Mouse (Mus musculus) small intestine, adult 2 months (tissue): ENCODE results near the gene Ube4a. TPM values are rescaled to one million over a fixed set of nuclear protein-coding genes. Genes with fewer than 3 reads are reported as not detected.
A peak's percentile ranks its signal among the peaks of the same experiment; 100 is the strongest.

ENCODE experiments used
- H3K27ac ChIP-seq: fragments of 200-500 bp; 2 replicates; pipeline ENCODE4 v1.5.1; 2012; ENCODE audit warnings: low read depth, low read length, control low read depth, inconsistent platforms; ENCODE audit not compliant: insufficient read depth
- H3K27me3 ChIP-seq: fragments of 200-500 bp; 2 replicates; pipeline ENCODE4 v1.6.1; 2012; ENCODE audit warnings: mild to moderate bottlenecking, moderate library complexity, low read length, inconsistent platforms; ENCODE audit not compliant: control insufficient read depth, insufficient read depth
- H3K36me3 ChIP-seq: fragments of 200-500 bp; 2 replicates; pipeline ENCODE4 v1.6.1; 2012; ENCODE audit warnings: mild to moderate bottlenecking, low read length, control low read depth, inconsistent platforms; ENCODE audit not compliant: control insufficient read depth, insufficient read depth
- H3K4me1 ChIP-seq: fragments of 200-500 bp; 2 replicates; pipeline ENCODE4 v1.6.1; 2012; ENCODE audit warnings: low read length, inconsistent platforms, mixed read lengths; ENCODE audit not compliant: control insufficient read depth, insufficient read depth, insufficient read length
- H3K4me3 ChIP-seq: fragments of 200-500 bp; 2 replicates; pipeline ENCODE4 v1.5.1; 2012; ENCODE audit warnings: low read depth, mild to moderate bottlenecking, control low read depth, inconsistent platforms, low read length, moderate library complexity
- CTCF ChIP-seq: fragments of 200-500 bp; IDR thresholded peaks from 2 replicates; pipeline ENCODE4 v1.5.1; 2012; ENCODE audit warnings: low read depth, mild to moderate bottlenecking, control low read depth, inconsistent platforms, low read length, moderate library complexity, mixed read lengths; ENCODE audit not compliant: insufficient replicate concordance, insufficient read length; ENCODE audit errors: extremely low read depth
- POLR2A ChIP-seq: fragments of 200-500 bp; IDR thresholded peaks from 2 replicates; pipeline ENCODE4 v1.6.1; 2012; ENCODE audit warnings: low read depth, mild to moderate bottlenecking, control low read depth, inconsistent platforms, low read length, moderate library complexity
- WGBS: fragments of 180-500 bp; shearing (Covaris S2); methylation state at CpG from one replicate; pipeline ENCODE4 v1.1.7; 2018; 5-methylcytosine and 5-hydroxymethylcytosine counted together
- polyA plus RNA-seq: library from polyadenylated mRNA; depleted of rRNA; stranded (reverse); fragments of >200 nt; gene quantifications from 2 replicates; pipeline ENCODE4 v1.2.3, GENCODE M21; 2012

The Ube4a gene
- polyA plus RNA-seq, 1 experiment, result 7.1 TPM

DNA sequence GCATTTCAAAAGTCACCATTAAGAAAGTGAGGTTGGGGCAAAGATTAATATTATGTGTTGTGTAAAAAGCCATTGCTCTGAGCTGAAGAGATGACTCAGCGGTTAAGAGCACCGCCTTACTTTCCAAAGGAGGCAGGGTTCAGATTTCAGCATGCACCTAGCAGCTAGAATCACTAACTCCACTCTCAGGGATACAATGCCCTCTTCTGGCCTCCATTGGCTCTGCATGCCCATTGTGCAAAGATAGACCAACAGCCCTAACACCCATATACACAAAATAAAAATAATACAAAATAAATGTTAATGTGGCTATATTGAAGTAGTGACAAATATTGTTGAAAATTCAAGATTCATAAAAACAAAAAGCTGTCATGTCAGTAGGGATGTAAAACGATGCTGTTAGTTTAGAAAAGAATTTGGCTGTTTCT, 1.4 kb upstream of the Ube4a start:
- H3K27me3 ChIP-seq, result no peaks in the 10 kb centered on the region
- WGBS, result 23% methylated on average over 3 of the region's 3 CpGs
- TF ChIP-seq CTCF (no peak), POLR2A (no peak)
- no peak overlapping the region for H3K4me3 ChIP-seq
- peaks cover 6% of the 10 kb centered on the region for H3K36me3 ChIP-seq
- no peaks in the 10 kb centered on the region; the same call in 1 of the 2 replicates for H3K4me1 ChIP-seq
- no peak overlapping the region for H3K27ac ChIP-seq

GRCm38 (mm10) chr9:44965833-44966466, 550 bp upstream of the Ube4a start:
- peak overlapping the region; percentile 63 for H3K27ac ChIP-seq
- peak overlapping the region; percentile 50 for H3K4me3 ChIP-seq
- TF ChIP-seq POLR2A, result no peak
- TF ChIP-seq CTCF, result no peak
- H3K36me3 ChIP-seq, result peaks cover 12% of the 10 kb centered on the region
- WGBS, result 12% methylated on average over 10 of the region's 10 CpGs
- H3K27me3 ChIP-seq, result no peaks in the 10 kb centered on the region
- H3K4me1 ChIP-seq, result no peaks in the 10 kb centered on the region; the same call in 1 of the 2 replicates

GRCm38 (mm10) chr9:44954432-44954831, 11.0 kb downstream of the Ube4a start:
- Histone ChIP-seq H3K27me3 (no peaks in the 10 kb centered on the region), H3K4me3 (no peak overlapping the region), H3K4me1 (peaks cover 2% of the 10 kb centered on the region; the same call in 1 of the 2 replicates), H3K27ac (no peak overlapping the region), H3K36me3 (peaks cover 69% of the 10 kb centered on the region)
- whole genome bisulfite sequencing, result 90% methylated on average over 3 of the region's 3 CpGs
- TF ChIP-seq CTCF (no peak), POLR2A (no peak)

- H3K36me3 ChIP-seq, result peaks cover 79% of the 10 kb centered on the region
- no peaks in the 10 kb centered on the region for H3K27me3 ChIP-seq
- no peak overlapping the region for H3K4me3 ChIP-seq
- TF ChIP-seq POLR2A (no peak), CTCF (no peak)
- H3K4me1 ChIP-seq, result no peaks in the 10 kb centered on the region
- 51% methylated on average over 5 of the region's 5 CpGs for WGBS
- H3K27ac ChIP-seq, result no peak overlapping the region
These were observed 17.6 kb downstream of the Ube4a start for GRCm38 (mm10) chr9:44947836-44948235.

DNA sequence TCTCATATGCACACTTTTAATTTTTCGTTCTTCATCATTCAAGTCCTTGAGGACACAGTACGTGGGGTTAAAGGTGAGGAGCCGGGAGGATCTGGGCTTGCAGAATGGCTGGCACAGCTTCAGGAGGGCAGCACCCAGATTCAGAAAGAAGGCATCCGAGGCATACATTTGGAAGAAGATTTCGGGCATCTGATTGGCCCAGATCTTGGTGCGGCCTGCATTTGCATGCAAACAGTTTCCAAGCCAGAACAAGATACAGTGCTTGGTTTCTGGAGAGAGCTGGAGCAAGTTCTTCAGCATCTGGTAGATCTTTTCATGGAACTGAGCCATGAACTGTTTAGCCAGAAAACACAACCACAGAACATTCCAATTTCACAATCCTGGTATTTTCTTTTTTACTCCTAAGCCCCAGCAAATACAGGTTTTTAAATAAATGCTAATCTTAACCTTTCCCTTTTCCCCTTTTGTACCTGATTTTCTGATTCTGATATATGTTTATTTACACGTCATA, 19.2 kb downstream of the Ube4a start:
- WGBS, result 85% methylated on average over 7 of the region's 7 CpGs
- H3K36me3 ChIP-seq, result peaks cover 79% of the 10 kb centered on the region
- no peak for TF ChIP-seq POLR2A
- no peak for TF ChIP-seq CTCF

GRCm38 (mm10) chr9:44942421-44942820, 23.0 kb downstream of the Ube4a start:
- no peaks in the 10 kb centered on the region for H3K4me1 ChIP-seq
- TF ChIP-seq CTCF (no peak), POLR2A (no peak)
- H3K4me3 ChIP-seq, result no peak overlapping the region
- no peaks in the 10 kb centered on the region for H3K27me3 ChIP-seq
- H3K36me3 ChIP-seq, result peaks cover 74% of the 10 kb centered on the region
- 95% methylated on average over 4 of the region's 4 CpGs for WGBS
- H3K27ac ChIP-seq, result no peak overlapping the region

More for the DNA sequence above, 19.2 kb downstream of the Ube4a start:
- Histone ChIP-seq H3K27ac (no peak overlapping the region), H3K27me3 (no peaks in the 10 kb centered on the region), H3K4me1 (no peaks in the 10 kb centered on the region), H3K4me3 (no peak overlapping the region)

- peaks cover 76% of the 10 kb centered on the region for H3K36me3 ChIP-seq
- WGBS, result 92% methylated on average over 4 of the region's 4 CpGs
- no peaks in the 10 kb centered on the region for H3K4me1 ChIP-seq
- H3K4me3 ChIP-seq, result no peak overlapping the region
- H3K27me3 ChIP-seq, result no peaks in the 10 kb centered on the region
- TF ChIP-seq CTCF (no peak), POLR2A (no peak)
- no peak overlapping the region for H3K27ac ChIP-seq
These were observed 23.6 kb downstream of the Ube4a start for GRCm38 (mm10) chr9:44941756-44942155.
